Mouse (Mus musculus): ENCODE results near the gene Gstt4.
A peak's percentile ranks its signal among the peaks of the same experiment; 100 is the strongest.

Gstt4 gene

GRCm38 (mm10) chr10:75837248-75837759 is 15.0 kb upstream of the Gstt4 start, which contains the start of gene Gstt2:
TSS of gene Gstt2 (minus strand) at chr10:75837424.
- DNase-seq (ENCODE audit: low read depth in 1 of 2, low spot score in 2 of 2), result peak; percentile 62 to 63

DNA sequence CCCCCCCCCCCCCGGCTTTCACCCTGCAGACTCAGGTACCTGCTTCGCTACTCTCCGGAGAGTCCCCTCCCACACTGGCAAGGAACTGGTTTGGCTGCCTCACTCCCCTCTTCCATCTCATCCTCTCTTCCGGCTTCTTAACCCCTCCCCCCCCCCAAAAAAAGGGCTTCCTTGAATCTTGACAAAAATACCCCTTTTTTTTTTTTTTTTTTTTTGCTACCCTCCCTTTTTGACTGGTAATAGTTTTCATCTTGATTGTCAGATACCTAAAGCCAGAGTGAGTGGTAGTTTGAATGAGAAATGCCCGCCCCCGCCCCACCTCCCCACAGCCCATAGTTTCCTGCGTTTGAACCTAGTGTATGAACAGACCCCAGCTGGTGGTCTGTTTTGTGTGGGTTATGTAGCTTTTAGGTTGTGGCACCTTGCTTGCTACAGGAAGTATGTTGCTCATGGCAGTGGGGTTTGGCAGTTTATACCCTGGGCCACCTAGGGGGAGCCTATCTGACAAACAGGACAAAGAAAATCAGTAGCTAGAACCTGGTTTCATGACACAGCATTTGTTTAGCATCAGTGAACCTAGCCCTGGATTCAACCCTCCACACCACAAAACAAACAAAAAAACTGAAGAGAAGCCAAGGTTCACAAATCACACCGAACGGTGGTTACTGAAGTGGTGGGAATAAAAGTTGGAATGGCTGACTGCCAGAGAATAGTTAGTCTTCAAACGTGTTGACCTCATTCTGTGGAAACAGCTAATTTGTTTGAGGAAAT is 13.6 kb upstream of the Gstt4 start:
- no peak for DNase-seq (ENCODE audit: low read depth in 1 of 2, low spot score in 2 of 2)

- peak in 1 of 2 experiments; percentile 44 for DNase-seq (ENCODE audit: low read depth in 1 of 2, low spot score in 2 of 2)
Measured at GRCm38 (mm10) chr10:75835307-75835706, 13.0 kb upstream of the Gstt4 start.

DNA sequence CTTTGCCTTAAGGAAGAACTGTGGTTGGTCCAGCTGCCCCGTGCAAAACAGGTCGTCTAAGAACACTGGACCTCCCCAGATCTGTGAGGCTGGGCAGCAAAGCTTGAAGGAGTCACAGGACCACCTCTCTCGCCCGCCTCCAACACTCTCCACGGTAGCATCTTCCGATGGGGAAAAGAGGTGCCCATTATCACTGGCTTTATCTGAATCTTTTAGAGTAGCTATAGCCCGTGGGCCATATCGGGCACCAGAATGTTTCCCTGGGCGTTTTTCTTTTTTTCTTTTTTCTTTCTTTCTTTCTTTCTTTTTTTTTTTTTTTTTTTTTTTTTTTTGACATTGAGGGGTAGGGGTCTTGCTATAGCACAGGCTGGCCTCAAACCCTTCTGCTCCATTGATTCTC is 12.4 kb upstream of the Gstt4 start:
- no peak for DNase-seq (ENCODE audit: low read depth in 1 of 2, low spot score in 2 of 2)

- peak in 1 of 2 experiments; percentile 30 for DNase-seq (ENCODE audit: low read depth in 1 of 2, low spot score in 2 of 2)
Measured at GRCm38 (mm10) chr10:75834250-75834649, 11.9 kb upstream of the Gstt4 start.

DNA sequence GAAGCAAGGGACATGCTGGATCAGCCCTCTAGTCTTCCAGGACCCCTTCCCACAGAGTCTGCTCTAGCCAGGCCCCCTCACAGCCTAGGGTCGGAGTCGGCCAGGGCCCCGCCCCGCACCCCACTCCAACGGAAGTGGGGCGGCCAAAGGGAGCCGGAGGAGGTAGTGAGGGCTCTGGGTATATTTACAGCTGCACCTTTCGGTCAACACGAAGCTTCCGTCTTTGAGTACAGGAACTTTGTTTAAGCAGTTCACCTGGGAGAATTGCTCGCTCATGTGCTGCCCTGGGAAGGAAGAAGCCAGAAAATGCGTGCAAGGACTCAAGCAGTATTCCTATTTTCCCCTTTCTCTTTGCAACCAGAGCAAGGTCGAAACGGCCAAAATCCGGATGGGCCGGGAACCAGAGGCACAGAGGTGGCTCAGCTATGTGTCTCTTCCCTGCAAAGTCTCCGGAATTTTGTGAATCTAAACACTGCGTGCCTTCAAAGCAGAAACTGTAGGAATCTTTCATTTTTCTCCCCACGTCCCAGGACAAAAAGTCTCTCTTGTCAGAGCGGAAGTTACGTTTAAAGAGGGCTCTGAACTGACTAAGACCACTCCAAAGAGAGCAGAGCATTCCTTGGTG is 11.2 kb upstream of the Gstt4 start:
- DNase-seq (ENCODE audit: low read depth in 1 of 2, low spot score in 2 of 2), result no peak

DNA sequence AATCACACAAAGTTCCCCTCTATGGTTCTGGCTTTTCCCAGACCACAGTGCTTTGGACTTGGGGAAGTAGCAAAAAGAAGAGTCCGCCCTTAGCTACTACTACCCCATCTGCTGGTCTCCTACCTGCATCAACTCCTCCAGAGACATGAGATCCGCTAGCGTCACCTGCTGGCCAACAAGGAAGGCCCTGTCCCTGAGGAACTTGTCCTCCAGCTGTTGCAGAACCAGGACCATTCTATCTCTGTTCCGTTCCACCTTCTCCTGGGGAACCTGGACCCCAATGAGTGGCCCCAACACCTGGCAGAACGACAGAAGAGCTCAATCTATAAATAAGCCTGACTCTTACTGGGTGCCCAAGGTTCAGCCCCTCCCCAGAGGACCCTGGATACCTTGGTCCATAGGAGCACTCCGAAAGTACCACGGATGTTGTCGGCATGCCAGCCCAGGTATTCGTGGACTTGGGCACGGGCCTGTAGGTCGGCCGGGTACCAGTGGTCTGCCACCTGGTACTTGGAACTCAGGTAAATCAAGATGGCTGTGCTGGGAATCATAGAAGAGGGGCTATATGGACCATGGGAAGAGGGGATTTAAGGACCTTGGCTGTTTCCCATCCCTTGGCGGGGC is 10.0 kb upstream of the Gstt4 start:
- peak in 1 of 2 experiments; percentile 25 for DNase-seq (ENCODE audit: low read depth in 1 of 2, low spot score in 2 of 2)

DNA sequence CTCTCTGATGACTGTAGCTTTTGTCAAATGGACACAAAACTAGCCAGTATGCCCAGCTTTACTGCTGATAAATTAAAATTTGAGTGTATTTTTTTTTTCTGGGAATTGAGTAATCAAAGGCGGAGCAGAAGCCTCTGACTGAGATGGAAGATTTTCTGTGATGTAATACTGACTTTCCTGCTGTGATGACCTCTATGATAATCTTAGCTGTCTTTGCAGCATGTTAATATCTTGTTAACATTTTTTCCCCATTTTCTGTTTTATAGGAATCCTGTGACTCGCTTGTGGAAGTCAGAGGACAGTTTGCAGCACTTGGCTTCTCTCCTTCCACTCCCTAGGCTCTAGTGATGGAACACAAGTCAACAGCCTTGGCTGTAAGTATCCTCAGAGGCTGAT is 7.9 kb upstream of the Gstt4 start:
- DNase-seq (ENCODE audit: low read depth in 1 of 2, low spot score in 2 of 2), result no peak

GRCm38 (mm10) chr10:75829529-75830274 is 7.4 kb upstream of the Gstt4 start:
- DNase-seq (ENCODE audit: low read depth in 1 of 2, low spot score in 2 of 2), result no peak

GRCm38 (mm10) chr10:75828500-75828931 is 6.2 kb upstream of the Gstt4 start:
- DNase-seq (ENCODE audit: low read depth in 1 of 2, low spot score in 2 of 2), result no peak

GRCm38 (mm10) chr10:75827668-75828360 is 5.5 kb upstream of the Gstt4 start:
- no peak for DNase-seq (ENCODE audit: low read depth in 1 of 2, low spot score in 2 of 2)

DNA sequence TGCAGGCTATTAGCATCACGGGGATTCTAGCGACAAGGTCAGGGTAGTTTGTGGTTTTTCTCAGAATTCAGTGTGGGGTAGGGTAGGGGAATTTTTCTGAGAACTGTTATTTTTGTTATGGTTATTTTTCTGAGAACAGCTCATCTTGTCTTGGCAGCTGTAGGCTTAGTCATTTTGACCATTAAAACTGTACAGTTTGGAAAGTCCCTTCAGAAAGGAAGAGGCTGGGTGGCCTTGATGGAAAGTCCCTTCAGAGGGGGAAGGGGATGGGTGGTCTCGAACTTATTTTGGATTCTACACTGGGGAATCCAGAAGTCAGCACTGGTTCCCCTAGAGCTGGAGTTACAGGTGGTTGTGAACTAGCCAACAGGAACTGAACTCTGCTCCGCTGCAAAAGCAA is 2.2 kb upstream of the Gstt4 start:
- no peak for DNase-seq (ENCODE audit: low read depth in 1 of 2, low spot score in 2 of 2)

DNA sequence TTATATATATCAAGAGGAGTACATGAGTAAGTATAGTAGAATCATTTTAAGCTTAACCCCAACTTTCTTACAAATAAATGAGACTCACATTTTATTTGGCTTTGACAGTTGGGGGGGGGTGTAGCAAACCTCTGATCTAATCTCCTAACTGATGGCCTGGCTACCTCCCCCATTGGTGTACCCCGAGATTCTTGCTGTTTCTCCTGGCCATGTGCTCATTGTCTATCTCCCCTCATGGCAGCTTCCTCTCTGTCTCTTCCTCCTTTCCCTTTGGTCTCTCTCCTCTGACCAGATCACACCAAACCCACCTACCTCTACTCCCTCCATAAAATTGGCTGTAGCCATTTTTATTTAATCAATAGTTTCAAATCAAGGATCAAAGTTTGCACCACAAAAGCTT is 1.4 kb upstream of the Gstt4 start:
- no peak for DNase-seq (ENCODE audit: low read depth in 1 of 2, low spot score in 2 of 2)

DNA sequence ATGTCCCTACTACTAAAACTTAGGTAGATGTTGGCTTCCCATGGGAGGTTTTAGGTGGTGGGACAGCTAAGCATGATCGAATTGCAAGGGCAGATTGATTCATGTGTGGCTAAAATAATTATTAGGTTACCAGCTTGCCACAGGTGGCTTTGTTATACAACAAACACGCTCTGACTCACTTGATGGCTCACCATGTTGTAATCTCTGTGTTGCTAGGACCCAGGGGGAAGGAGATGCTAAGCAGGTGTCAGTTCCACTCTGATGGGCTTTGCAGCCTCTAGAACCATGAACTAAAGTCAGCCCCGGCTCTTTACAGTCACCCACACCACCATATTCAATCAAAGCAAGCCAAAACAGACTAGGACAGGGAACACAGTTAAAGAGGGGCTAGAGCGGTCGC is 2.5 kb downstream of the Gstt4 start:
- no peak for DNase-seq (ENCODE audit: low read depth in 1 of 2, low spot score in 2 of 2)

DNA sequence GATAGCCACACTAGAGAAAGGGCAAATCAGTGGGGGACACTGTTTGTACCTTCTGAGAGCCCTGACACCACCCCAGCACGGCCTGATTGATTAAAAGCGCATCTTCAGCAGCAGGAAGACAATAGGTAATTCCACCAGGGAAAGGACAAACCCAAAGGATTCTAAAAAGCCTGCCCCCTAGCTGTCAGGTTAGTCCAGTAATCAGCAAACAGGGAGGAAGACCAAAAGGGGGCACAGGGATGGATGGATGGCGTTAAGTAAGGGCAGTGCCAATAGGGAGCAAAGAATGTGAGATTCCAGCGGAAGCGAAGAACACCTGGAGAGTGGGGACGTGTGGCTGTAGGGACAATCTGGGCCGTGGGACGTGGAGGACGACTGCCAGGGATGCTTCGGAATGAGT is 3.7 kb downstream of the Gstt4 start:
- DNase-seq (ENCODE audit: low read depth in 1 of 2, low spot score in 2 of 2), result no peak

DNA sequence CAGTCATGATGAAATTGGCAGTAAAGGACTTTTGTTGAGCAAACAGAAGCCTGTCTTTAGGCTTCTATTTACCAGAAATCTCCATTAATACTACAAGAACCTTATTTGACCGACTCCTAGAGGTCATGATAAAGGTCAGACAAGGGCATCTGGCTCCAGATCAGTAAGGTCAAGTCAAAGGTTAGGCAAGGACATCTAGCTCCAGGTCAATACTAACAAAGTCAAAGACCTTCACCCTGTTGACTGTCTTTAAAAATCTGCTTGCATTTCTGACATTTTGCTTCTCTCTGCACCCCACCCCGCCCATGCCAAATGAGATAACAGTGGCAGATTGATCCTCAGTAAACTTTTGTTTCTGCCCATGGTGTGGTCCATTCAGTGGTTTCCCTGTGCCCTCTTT is 18.1 kb downstream of the Gstt4 start:
- no peak for DNase-seq (ENCODE audit: low read depth in 1 of 2, low spot score in 2 of 2)

- DNase-seq (ENCODE audit: low read depth in 1 of 2, low spot score in 2 of 2), result no peak
Measured at GRCm38 (mm10) chr10:75798176-75798696, 24.1 kb downstream of the Gstt4 start, which contains the start of gene Gstt1. TSS of gene Gstt1 (minus strand) at chr10:75798584.

DNA sequence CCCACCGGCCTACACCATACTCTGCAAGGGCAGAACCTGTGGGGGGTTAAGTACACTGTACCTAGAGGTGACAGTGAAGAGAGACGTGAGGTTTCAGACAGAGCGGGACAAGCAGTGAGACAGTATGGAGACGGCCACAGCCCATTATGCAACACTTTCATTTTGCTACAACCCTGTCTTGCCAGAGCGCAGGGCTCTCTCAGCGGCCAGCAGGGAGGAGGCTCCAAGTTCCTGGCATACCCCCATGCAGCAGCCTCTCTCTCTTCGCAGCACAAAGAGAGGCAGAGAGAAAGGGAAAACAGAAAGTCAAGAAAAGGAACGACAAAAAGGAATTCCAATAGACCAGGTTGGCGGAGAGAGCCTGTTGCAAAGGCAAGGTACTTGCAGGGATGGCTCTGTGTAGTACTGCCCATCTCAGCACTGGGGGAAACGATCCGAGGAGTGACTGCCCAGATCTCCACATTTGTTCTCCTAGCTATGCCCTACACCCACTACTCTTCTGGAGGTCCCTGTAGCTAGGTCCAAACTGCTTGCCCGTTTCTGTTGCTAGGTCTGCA is 24.6 kb downstream of the Gstt4 start:
- no peak for DNase-seq (ENCODE audit: low read depth in 1 of 2, low spot score in 2 of 2)

DNA sequence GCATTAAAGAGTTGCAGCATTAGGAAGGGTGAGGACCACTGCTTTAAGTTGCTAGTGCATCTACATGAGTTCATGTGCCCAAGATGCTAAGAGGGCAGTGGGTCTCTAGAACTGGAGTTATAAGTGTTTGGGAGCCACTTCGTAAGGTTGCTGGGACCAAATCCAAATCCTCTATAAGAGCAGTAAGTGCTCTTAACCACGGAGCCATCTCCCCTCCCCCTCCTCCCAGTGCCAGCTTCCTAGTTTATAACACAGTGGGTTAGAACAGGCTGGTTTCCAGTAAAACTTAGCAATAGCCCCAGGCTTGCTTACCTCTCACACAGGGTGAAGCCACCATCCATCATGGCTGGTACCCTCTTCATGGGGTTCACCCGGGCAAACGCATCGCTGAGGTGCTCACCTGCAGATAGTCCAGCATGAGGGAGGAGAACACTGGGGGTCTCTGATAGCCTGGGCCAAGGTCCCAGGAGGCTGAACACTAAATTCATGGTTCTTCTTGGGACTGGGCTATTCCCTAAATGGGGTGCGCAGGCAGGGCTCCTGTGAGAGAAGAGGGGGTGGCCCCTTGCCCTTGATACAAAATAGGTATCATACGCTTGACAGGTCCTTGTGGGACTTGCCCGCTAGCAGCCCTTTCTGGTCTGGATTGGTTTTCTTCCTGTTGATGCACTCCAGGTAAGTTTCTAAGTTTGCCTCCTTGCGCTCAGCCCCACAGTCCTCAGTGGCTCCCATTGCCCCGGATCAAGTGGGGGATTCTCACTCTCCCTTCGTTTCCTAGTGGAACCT is 25.4 kb downstream of the Gstt4 start:
- no peak for DNase-seq (ENCODE audit: low read depth in 1 of 2, low spot score in 2 of 2)
